Mouse (Mus musculus) olfactory bulb, adult 2 months (tissue): ENCODE results near the gene Ascc1. TPM values are rescaled to one million over a fixed set of nuclear protein-coding genes. Genes with fewer than 3 reads are reported as not detected.
"Not testable (repeated sequence)": the region's sequence is repeated elsewhere in the genome, so short reads cannot be mapped to it uniquely, and the experiment has no call there.

Experiments used
- H3K27ac ChIP-seq: fragments of 200-500 bp; 2 replicates; pipeline ENCODE4 v1.5.1; 2012; ENCODE audit warnings: low read depth, low read length; ENCODE audit not compliant: insufficient read depth
- H3K4me1 ChIP-seq: fragments of 200-500 bp; 2 replicates; pipeline ENCODE4 v1.6.1; 2012; ENCODE audit warnings: low read length; ENCODE audit not compliant: control insufficient read depth, insufficient read depth
- H3K4me3 ChIP-seq: fragments of 200-500 bp; 2 replicates; pipeline ENCODE4 v1.5.1; 2012; ENCODE audit warnings: mild to moderate bottlenecking, low read depth, low read length, moderate library complexity; ENCODE audit not compliant: insufficient read depth
- CTCF ChIP-seq: fragments of 200-500 bp; IDR thresholded peaks from 2 replicates; pipeline ENCODE4 v1.5.1; 2012; ENCODE audit warnings: low read depth, mild to moderate bottlenecking, low read length, moderate library complexity; ENCODE audit not compliant: insufficient read depth
- POLR2A ChIP-seq: fragments of 200-500 bp; IDR thresholded peaks from 2 replicates; pipeline ENCODE4 v1.6.1; 2012; ENCODE audit warnings: mild to moderate bottlenecking, low read depth, low read length, moderate library complexity; ENCODE audit not compliant: insufficient read depth
- WGBS: fragments of 180-500 bp; shearing (Covaris S2); methylation state at CpG from one replicate; pipeline ENCODE4 v1.1.7; 2018; 5-methylcytosine and 5-hydroxymethylcytosine counted together
- polyA plus RNA-seq: library from polyadenylated mRNA; stranded (reverse); fragments of >200 nt; gene quantifications from 2 replicates; pipeline ENCODE4 v1.2.4, GENCODE M21; 2012; ENCODE audit warnings: low replicate concordance; ENCODE audit not compliant: missing spikeins, insufficient read depth, insufficient read length

The Ascc1 gene
- polyA plus RNA-seq, 1 experiment = not detected

GRCm38 (mm10) chr10:59982379-59982873, 20.2 kb upstream of the Ascc1 start:
- H3K4me3 ChIP-seq = no peak overlapping the region
- TF ChIP-seq POLR2A (no peak), CTCF (no peak)
- H3K27ac ChIP-seq = no peak overlapping the region
- H3K4me1 ChIP-seq = peaks cover 29% of the 10 kb centered on the region
- 83% methylated on average over 12 of the region's 12 CpGs for WGBS

DNA sequence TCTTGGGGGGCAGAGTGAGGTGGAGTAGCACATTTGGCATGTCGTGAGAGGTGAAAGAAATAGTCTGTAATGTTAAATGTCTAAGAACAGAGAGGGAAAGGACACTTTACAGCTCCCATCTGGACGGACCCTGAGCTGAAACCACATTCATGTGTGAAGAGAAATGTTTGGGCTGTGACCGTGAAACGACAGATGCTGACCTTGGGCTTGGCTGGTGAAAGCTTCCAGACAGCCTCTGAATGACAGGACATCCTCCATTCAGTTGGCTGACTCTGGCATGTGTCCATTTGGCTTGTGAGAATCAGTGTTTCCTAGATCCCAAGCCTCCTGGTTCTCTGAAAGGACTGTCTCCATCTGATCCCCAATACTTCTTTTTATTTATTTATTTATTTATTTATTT, 14.6 kb upstream of the Ascc1 start:
- TF ChIP-seq CTCF (no peak), POLR2A (no peak)
- H3K4me3 ChIP-seq = no peak overlapping the region
- no peaks in the 10 kb centered on the region for H3K4me1 ChIP-seq
- H3K27ac ChIP-seq = no peak overlapping the region
- WGBS = 71% methylated on average over 4 of the region's 4 CpGs

GRCm38 (mm10) chr10:59990393-59990792, 12.2 kb upstream of the Ascc1 start:
- TF ChIP-seq POLR2A = no peak
- no peak for TF ChIP-seq CTCF
- no peak overlapping the region for H3K4me3 ChIP-seq
- WGBS = 94% methylated on average over 9 of the region's 9 CpGs

DNA sequence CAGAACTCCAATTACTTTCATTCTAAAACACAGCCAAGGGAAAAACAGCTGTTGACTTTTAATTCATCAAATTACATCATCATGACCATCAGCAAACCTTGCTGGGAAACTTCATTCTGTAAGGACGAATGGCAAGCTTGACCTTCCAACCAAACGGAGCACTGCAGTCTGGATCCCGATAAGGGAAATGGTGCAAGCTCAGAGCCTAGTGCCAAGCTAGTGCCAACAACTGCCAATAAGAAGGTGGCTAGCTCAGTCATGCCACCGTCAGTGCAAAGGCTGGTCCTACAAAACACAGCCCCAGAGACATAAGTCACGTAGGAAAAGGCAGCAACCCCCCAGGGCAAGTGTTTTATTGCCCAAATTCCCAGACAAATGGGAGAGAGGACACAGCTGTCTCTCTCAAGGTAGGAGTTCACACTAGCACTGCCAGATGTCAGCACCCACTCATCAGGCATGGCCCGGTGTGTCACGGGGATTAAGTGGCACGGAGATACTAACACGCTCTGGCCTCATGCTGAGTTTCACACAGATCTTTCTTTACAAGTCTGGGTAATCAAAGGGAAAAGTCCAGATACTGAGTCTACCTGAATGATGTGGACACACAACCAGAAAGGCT, 11.2 kb upstream of the Ascc1 start:
- H3K27ac ChIP-seq = no peak overlapping the region
- no peak overlapping the region for H3K4me3 ChIP-seq
- no peaks in the 10 kb centered on the region for H3K4me1 ChIP-seq
- TF ChIP-seq POLR2A (no peak), CTCF (no peak)
- WGBS = 78% methylated on average over 9 of the region's 9 CpGs

More at GRCm38 (mm10) chr10:59990393-59990792, 12.2 kb upstream of the Ascc1 start:
- Histone ChIP-seq H3K4me1 (no peaks in the 10 kb centered on the region), H3K27ac (no peak overlapping the region)

- Histone ChIP-seq H3K4me3 (no peak overlapping the region), H3K27ac (no peak overlapping the region), H3K4me1 (no peaks in the 10 kb centered on the region)
- TF ChIP-seq CTCF = no peak
- no peak for TF ChIP-seq POLR2A
- WGBS = 84% methylated on average over 8 of the region's 8 CpGs
Observed at GRCm38 (mm10) chr10:59992024-59992423, 10.6 kb upstream of the Ascc1 start.

DNA sequence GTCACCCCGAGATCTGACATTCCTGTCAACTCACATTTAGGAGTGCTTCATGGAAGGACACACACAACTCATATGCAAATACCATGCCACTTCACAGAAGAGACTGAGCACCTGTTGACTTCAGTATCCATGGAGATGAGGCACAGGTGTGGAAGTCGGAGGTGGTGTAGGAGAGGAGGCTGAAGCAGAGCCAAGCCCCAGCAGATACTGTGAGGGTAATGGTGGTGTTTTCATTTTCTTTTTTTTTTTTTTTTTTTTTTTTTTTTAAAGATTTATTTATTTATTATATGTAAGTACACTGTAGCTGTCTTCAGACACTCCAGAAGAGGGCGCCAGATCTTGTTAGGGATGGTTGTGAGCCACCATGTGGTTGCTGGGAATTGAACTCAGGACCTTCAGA, 8.8 kb upstream of the Ascc1 start:
- 89% methylated on average over 2 of the region's 3 CpGs for WGBS
- not testable (repeated sequence) for H3K27ac ChIP-seq, H3K4me3 ChIP-seq, H3K4me1 ChIP-seq

- no peak overlapping the region for H3K4me3 ChIP-seq
- TF ChIP-seq POLR2A (no peak), CTCF (no peak)
- H3K4me1 ChIP-seq = no peaks in the 10 kb centered on the region
- 96% methylated on average over 6 of the region's 6 CpGs for WGBS
- no peak overlapping the region for H3K27ac ChIP-seq
Observed at GRCm38 (mm10) chr10:59995889-59996288, 6.7 kb upstream of the Ascc1 start.

DNA sequence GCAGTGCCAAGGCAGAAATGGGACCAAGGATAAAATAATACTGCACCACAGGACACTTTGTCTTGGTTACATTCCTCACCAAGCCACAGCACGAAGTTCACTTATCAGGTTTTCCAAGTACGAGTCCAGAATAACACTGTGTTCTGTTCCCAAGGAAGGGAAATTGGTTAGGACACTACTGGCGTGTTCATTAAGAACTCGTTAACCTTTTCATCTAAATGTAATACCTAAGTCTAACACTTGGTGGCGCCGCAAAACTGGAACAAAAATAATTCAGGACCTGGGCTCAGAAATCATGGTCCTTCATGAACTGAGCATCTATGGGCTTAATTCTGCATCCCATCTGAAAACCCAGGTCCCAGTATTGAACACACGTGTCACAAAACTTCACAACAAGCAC, 5.0 kb upstream of the Ascc1 start:
- H3K4me1 ChIP-seq = peaks cover 9% of the 10 kb centered on the region
- WGBS = 13% methylated on average over 7 of the region's 7 CpGs
- no peak overlapping the region for H3K4me3 ChIP-seq
- no peak for TF ChIP-seq POLR2A
- no peak for TF ChIP-seq CTCF
- H3K27ac ChIP-seq = no peak overlapping the region

DNA sequence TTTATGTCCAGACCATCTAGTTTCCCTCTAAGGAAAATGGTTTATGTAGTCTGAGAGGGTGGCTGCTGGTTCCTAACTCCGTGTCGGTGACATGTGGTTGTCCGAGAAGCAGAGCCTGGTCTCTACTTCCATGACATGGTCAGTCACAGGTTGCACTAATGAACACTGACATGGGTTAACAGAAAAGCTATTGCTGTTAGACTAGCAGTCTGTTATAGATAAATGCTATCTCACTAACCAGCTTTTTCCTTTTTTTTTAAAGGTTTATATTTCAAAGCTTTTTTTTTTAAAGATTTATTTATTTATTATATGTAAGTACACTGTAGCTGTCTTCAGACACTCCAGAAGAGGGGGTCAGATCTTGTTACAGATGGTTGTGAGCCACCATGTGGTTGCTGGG, 3.5 kb upstream of the Ascc1 start:
- Histone ChIP-seq H3K4me1 (peaks cover 13% of the 10 kb centered on the region), H3K27ac (no peak overlapping the region), H3K4me3 (no peak overlapping the region)
- 86% methylated on average over 3 of the region's 3 CpGs for WGBS
- no peak for TF ChIP-seq CTCF
- TF ChIP-seq POLR2A = no peak

DNA sequence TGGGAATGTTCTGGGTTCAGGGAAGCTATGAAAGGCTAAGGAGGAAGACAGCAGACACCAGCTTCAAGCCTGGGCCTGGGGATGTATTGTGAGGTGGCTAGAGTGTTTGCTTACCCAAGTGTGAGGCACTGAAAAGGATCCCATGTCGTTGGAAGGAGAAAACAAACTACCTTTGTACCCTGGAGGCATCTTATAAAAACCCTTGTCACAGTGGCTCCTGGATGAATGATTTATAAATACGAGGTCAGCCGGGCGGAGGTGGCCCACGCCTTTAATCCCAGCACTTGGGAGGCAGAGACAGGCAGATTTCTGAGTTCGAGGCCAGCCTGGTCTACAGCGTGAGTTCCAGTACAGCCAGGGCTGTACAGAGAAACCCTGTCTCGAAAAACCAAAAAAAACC, 942 bp upstream of the Ascc1 start:
- WGBS = 77% methylated on average over 8 of the region's 8 CpGs
- H3K4me3 ChIP-seq, H3K27ac ChIP-seq: not testable (repeated sequence)
- peaks cover 13% of the 10 kb centered on the region for H3K4me1 ChIP-seq
